ENCODE assay signal across 8 mouse cellular contexts in genomic region chr17:45807452-45807851, GRCm38 (mm10).
DNase-seq lines count a peak whose midpoint lies in the region; ATAC-seq and TF ChIP-seq lines count a peak whose summit lies in the region.

No protein-coding gene starts in this region.

- no peak for TF ChIP-seq POLR2A in lung, adult 2 months (IDR thresholded peaks at IDR 0.05; ENCODE audit: borderline replicate concordance, extremely low read depth, low read depth, low read length)

- no peak for TF ChIP-seq EP300 in lung, postnatal 0 days (IDR thresholded peaks at IDR 0.05)

- 24% methylated on average over 12 of the region's 13 CpGs for WGBS in lung, postnatal 0 days
- 28% methylated on average over 13 of the region's 13 CpGs for WGBS in lung, adult 2 months
- WGBS in forebrain, embryonic 12.5 days, result 53% methylated on average over 13 of the region's 13 CpGs
- 21% methylated on average over 11 of the region's 13 CpGs for WGBS in limb, embryonic 12.5 days

- H3K4me3 ChIP-seq in lung, postnatal 0 days (ENCODE audit: low read depth, low read length), result no peak overlapping the region
- no peak overlapping the region for H3K4me3 ChIP-seq in lung, adult 2 months (replicated peaks; ENCODE audit: extremely low read depth, low read depth, low read length)
- H3K4me3 ChIP-seq in forebrain, embryonic 12.5 days (replicated peaks), result no peak overlapping the region
- H3K4me3 ChIP-seq in limb, embryonic 12.5 days (replicated peaks), result no peak overlapping the region

- DNase-seq in lung, postnatal 0 days (ENCODE audit: low spot score), result peak; percentile 37
- DNase-seq in lung, adult 2 months, result no peak
- peak; percentile 12 to 27 for DNase-seq in right cerebral cortex, postnatal 36 days (ENCODE audit: low spot score in 2 of 2)
- no peak for DNase-seq in spleen, postnatal 4 days (ENCODE audit: low spot score in 2 of 2)
- DNase-seq in heart, adult 18-20 months, result no peak

- no peaks in the 10 kb centered on the region for H3K36me3 ChIP-seq in lung, postnatal 0 days (ENCODE audit: insufficient read depth, low read length)
- H3K36me3 ChIP-seq in forebrain, embryonic 12.5 days (replicated peaks), result no peaks in the 10 kb centered on the region
- H3K36me3 ChIP-seq in limb, embryonic 12.5 days, result no peaks in the 10 kb centered on the region

- H3K4me1 ChIP-seq in lung, postnatal 0 days (ENCODE audit: insufficient read depth, low read depth, low read length), result no peaks in the 10 kb centered on the region
- H3K4me1 ChIP-seq in lung, adult 2 months (ENCODE audit: control insufficient read depth, insufficient read depth, low read length), result no peaks in the 10 kb centered on the region
- peaks cover 30% of the 10 kb centered on the region for H3K4me1 ChIP-seq in forebrain, embryonic 12.5 days
- H3K4me1 ChIP-seq in limb, embryonic 12.5 days (replicated peaks), result peaks cover 30% of the 10 kb centered on the region

- no peak overlapping the region for H3K4me2 ChIP-seq in lung, postnatal 0 days (replicated peaks; ENCODE audit: low read depth, low read length)
- H3K4me2 ChIP-seq in forebrain, embryonic 12.5 days, result no peak overlapping the region
- H3K4me2 ChIP-seq in limb, embryonic 12.5 days, result peak overlapping the region; percentile 13; the same call in 1 of the 2 replicates

- TF ChIP-seq CTCF in lung, postnatal 0 days (IDR thresholded peaks at IDR 0.05), result no peak
- TF ChIP-seq CTCF in lung, adult 2 months (IDR thresholded peaks at IDR 0.05; ENCODE audit: insufficient read depth, low read length), result no peak

- no peaks in the 10 kb centered on the region for H3K9me3 ChIP-seq in lung, postnatal 0 days (ENCODE audit: low read length)
- no peaks in the 10 kb centered on the region for H3K9me3 ChIP-seq in forebrain, embryonic 12.5 days
- no peaks in the 10 kb centered on the region for H3K9me3 ChIP-seq in limb, embryonic 12.5 days

- no peak overlapping the region for H3K27ac ChIP-seq in lung, postnatal 0 days (ENCODE audit: low read length)
- no peak overlapping the region for H3K27ac ChIP-seq in forebrain, embryonic 12.5 days
- peak overlapping the region; percentile 17; the same call in 1 of the 2 replicates for H3K27ac ChIP-seq in limb, embryonic 12.5 days

- peak; percentile 52 for ATAC-seq in lung, postnatal 0 days
- peak; percentile 37; the same call in 1 of the 2 replicates for ATAC-seq in forebrain, embryonic 12.5 days (ENCODE audit: low FRiP score)
- no peak for ATAC-seq in limb, embryonic 12.5 days (ENCODE audit: insufficient number of reproducible peaks, insufficient read depth, low FRiP score, low TSS enrichment, low read depth)
- ATAC-seq in inflammation-experienced regulatory T-cells, adult 6 months, result no peak

- H3K27me3 ChIP-seq in lung, postnatal 0 days (replicated peaks; ENCODE audit: insufficient read depth, low read length), result 0 out of 2 replicates have a peak, but pooled peaks cover 5% of the 10 kb centered on the region
- peaks cover 24% of the 10 kb centered on the region for H3K27me3 ChIP-seq in forebrain, embryonic 12.5 days
- H3K27me3 ChIP-seq in limb, embryonic 12.5 days, result peaks cover 25% of the 10 kb centered on the region

- no peak overlapping the region for H3K9ac ChIP-seq in lung, postnatal 0 days (replicated peaks; ENCODE audit: low read depth)
- H3K9ac ChIP-seq in forebrain, embryonic 12.5 days, result 0 out of 2 replicates have a peak overlapping the region, but pooled peaks have one; percentile 29
- no peak overlapping the region for H3K9ac ChIP-seq in limb, embryonic 12.5 days (replicated peaks)

Comparison
In these comparisons a context has a peak if more than half of its experiments do, and no peak if none do; other contexts are left out.
1. DNase-seq: peak in lung, postnatal 0 days (single experiment) and right cerebral cortex, postnatal 36 days (2 of 2); none in lung, adult 2 months (single experiment), spleen, postnatal 4 days (0 of 2) and heart, adult 18-20 months (0 of 2).
2. ATAC-seq: peak in lung, postnatal 0 days (single experiment) and forebrain, embryonic 12.5 days (single experiment); none in limb, embryonic 12.5 days (single experiment) and inflammation-experienced regulatory T-cells, adult 6 months (single experiment).